Mouse (Mus musculus): Measurements from ENCODE around the gene Btla. TPM values are rescaled to one million over a fixed set of nuclear protein-coding genes. Genes with fewer than 3 reads are reported as not detected.

The Btla gene
- polyA plus RNA-seq, 1 experiment: 1.8 TPM

DNA sequence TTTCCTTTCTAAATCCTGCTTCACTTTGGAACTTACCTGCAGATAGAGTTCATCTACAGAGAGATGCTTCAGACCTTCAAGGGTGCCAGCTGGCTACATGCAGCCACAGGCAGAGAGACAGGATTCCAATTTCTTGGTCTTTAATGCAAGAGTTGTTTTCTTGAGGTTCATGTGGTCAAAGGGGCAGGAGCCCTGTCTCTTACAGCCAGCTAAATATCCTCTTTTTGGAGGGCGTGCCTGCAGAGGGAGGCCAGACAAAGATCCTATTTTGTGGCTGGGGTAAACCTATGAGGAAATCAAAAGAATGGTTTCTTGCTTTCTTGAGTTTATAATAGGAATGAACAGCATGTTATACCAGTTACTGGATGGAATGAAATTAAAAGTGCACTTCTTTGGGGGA is 33.5 kb downstream of the Btla start:
- DNase-seq: no peak
- no peak overlapping the region for H3K4me3 ChIP-seq (ENCODE audit: insufficient read depth, low read depth, low read length)
- WGBS: 71% methylated on average over 1 of the region's 1 CpGs
- no peaks in the 10 kb centered on the region for H3K4me1 ChIP-seq (ENCODE audit: control insufficient read depth, insufficient read depth, low read length)
- H3K36me3 ChIP-seq (ENCODE audit: control insufficient read depth, insufficient read depth, low read length): no peaks in the 10 kb centered on the region
- no peaks in the 10 kb centered on the region for H3K27me3 ChIP-seq (replicated peaks; ENCODE audit: control insufficient read depth, insufficient read depth, low read length)
- peak overlapping the region; percentile 71 for H3K27ac ChIP-seq (ENCODE audit: insufficient read depth, low read depth, low read length)
- TF ChIP-seq POLR2A (IDR thresholded peaks at IDR 0.05; ENCODE audit: low read depth, low read length) (no peak), CTCF (conservative IDR thresholded peaks at IDR 0.05; ENCODE audit: insufficient read depth, insufficient read length, low read depth, low read length) (no peak)

DNA sequence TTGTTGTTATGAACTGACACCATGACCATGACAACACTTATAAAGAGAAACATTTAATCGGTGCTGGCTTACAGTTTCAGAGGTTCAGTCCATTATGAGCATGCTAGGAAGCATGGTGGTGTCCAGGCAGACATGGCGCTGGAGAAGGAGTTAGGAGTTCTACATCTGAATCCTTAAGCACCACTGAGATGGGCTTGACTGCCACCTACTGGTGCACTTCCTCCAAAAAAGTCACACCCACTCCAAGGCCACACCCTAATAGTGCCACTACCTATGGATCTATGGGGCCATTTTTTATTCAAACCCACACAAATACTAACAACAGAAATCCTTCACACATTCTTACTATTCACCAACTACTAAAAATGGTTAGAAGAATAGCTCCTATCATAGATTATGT is 35.5 kb downstream of the Btla start:
- no peak overlapping the region for H3K4me3 ChIP-seq (ENCODE audit: insufficient read depth, low read depth, low read length)
- WGBS: 93% methylated on average over 2 of the region's 2 CpGs
- no peaks in the 10 kb centered on the region for H3K36me3 ChIP-seq (ENCODE audit: control insufficient read depth, insufficient read depth, low read length)
- no peak for DNase-seq
- H3K27ac ChIP-seq (ENCODE audit: insufficient read depth, low read depth, low read length): no peak overlapping the region
- no peaks in the 10 kb centered on the region for H3K4me1 ChIP-seq (ENCODE audit: control insufficient read depth, insufficient read depth, low read length)
- no peaks in the 10 kb centered on the region for H3K27me3 ChIP-seq (replicated peaks; ENCODE audit: control insufficient read depth, insufficient read depth, low read length)
- TF ChIP-seq POLR2A (IDR thresholded peaks at IDR 0.05; ENCODE audit: low read depth, low read length): no peak
- no peak for TF ChIP-seq CTCF (conservative IDR thresholded peaks at IDR 0.05; ENCODE audit: insufficient read depth, insufficient read length, low read depth, low read length)

DNA sequence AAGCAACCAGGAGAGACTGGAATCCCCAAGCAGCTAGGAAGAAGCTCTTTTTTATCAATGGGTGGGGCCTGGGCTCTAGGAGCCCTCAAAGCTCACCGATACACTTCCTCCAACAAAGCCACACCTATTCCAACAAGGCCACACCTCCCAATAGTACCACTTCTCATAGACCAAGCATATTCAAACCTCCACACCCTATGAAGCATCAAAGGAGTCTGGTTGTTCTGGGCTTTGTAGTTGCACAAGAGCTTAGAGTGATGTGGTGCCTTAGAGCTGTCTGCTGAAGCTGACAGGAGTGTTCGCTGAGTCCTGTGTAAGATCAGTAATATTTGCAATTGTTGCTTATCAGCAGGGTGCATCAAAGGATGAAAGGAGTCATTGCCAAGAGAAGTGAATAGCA is 37.2 kb downstream of the Btla start:
- Histone ChIP-seq H3K27ac (ENCODE audit: insufficient read depth, low read depth, low read length) (no peak overlapping the region), H3K36me3 (ENCODE audit: control insufficient read depth, insufficient read depth, low read length) (no peaks in the 10 kb centered on the region), H3K4me3 (ENCODE audit: insufficient read depth, low read depth, low read length) (no peak overlapping the region), H3K4me1 (ENCODE audit: control insufficient read depth, insufficient read depth, low read length) (no peaks in the 10 kb centered on the region), H3K27me3 (replicated peaks; ENCODE audit: control insufficient read depth, insufficient read depth, low read length) (no peaks in the 10 kb centered on the region)
- 84% methylated on average over 2 of the region's 2 CpGs for WGBS
- DNase-seq: no peak
- TF ChIP-seq POLR2A (IDR thresholded peaks at IDR 0.05; ENCODE audit: low read depth, low read length) (no peak), CTCF (conservative IDR thresholded peaks at IDR 0.05; ENCODE audit: insufficient read depth, insufficient read length, low read depth, low read length) (no peak)

DNA sequence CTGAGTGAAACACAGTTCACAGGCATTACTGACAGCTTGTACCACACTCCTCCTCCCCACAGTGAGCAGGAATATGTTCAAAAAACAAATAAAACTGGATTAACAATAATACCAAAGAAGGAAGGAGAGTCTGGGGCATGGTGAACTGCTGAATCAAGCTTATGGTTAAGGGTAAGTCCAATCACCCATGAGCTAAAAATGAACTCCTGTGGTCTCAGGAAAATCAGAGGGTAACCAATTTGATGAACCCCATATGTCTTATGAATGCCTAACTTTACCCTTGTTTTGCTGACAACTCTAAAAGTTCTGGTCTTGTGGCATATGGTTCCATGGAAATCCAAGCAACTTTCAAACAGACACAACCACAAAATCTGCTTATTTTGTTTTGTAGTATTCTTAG is 37.9 kb downstream of the Btla start:
- no peak for DNase-seq
- H3K4me1 ChIP-seq (ENCODE audit: control insufficient read depth, insufficient read depth, low read length): no peaks in the 10 kb centered on the region
- TF ChIP-seq CTCF (conservative IDR thresholded peaks at IDR 0.05; ENCODE audit: insufficient read depth, insufficient read length, low read depth, low read length): no peak
- TF ChIP-seq POLR2A (IDR thresholded peaks at IDR 0.05; ENCODE audit: low read depth, low read length): no peak
- no peaks in the 10 kb centered on the region for H3K27me3 ChIP-seq (replicated peaks; ENCODE audit: control insufficient read depth, insufficient read depth, low read length)
- no peaks in the 10 kb centered on the region for H3K36me3 ChIP-seq (ENCODE audit: control insufficient read depth, insufficient read depth, low read length)
- no peak overlapping the region for H3K27ac ChIP-seq (ENCODE audit: insufficient read depth, low read depth, low read length)
- H3K4me3 ChIP-seq (ENCODE audit: insufficient read depth, low read depth, low read length): no peak overlapping the region

DNA sequence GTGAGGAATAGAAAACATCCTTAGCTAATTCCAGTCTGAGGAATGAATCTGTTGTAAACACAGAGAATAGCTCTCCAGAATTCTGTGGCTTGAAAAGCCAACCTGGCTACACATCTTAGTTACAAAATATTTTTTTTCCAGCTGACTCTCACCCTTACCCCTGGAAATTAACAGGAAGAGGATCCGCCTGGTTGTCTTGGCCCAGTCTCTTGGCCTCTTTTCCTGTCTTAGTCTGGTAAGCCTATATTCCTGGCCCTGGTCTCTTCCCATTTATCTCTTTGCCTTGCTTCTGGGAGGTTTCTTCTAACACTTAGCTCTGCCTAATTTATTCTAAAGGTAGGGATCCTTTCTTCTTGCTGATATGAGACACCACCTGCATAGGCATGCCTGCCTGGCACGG is 45.8 kb downstream of the Btla start:
- H3K4me3 ChIP-seq (ENCODE audit: insufficient read depth, low read depth, low read length): no peak overlapping the region
- H3K4me1 ChIP-seq (ENCODE audit: control insufficient read depth, insufficient read depth, low read length): no peaks in the 10 kb centered on the region
- DNase-seq: peak; percentile 42
- H3K27me3 ChIP-seq (replicated peaks; ENCODE audit: control insufficient read depth, insufficient read depth, low read length): no peaks in the 10 kb centered on the region
- no peak for TF ChIP-seq CTCF (conservative IDR thresholded peaks at IDR 0.05; ENCODE audit: insufficient read depth, insufficient read length, low read depth, low read length)
- no peak for TF ChIP-seq POLR2A (IDR thresholded peaks at IDR 0.05; ENCODE audit: low read depth, low read length)
- 47% methylated on average over 2 of the region's 2 CpGs for WGBS
- peak overlapping the region; percentile 50; the same call in 1 of the 2 replicates for H3K27ac ChIP-seq (ENCODE audit: insufficient read depth, low read depth, low read length)
- no peaks in the 10 kb centered on the region for H3K36me3 ChIP-seq (ENCODE audit: control insufficient read depth, insufficient read depth, low read length)

DNA sequence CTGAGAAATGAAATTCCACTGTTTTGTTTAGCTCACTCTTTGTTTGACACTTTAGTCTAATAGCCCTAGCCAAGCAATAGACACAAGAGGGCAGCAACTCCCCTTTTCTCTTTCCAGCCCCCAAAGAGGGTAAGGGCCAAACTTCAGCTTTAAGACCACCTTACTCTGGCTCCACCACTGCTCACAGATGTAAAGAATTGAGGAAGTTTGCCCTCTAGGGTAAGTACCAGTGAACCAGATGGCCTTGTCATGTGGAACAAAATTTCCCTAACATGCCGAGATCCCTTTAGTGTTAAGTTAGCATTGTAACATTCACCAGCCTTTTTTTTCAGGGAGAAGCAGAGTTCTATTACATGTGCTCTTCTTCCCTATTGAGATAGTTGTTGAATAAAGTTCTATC is 59.0 kb downstream of the Btla start:
- Histone ChIP-seq H3K4me3 (ENCODE audit: insufficient read depth, low read depth, low read length) (no peak overlapping the region), H3K36me3 (ENCODE audit: control insufficient read depth, insufficient read depth, low read length) (no peaks in the 10 kb centered on the region), H3K27ac (ENCODE audit: insufficient read depth, low read depth, low read length) (no peak overlapping the region), H3K4me1 (ENCODE audit: control insufficient read depth, insufficient read depth, low read length) (no peaks in the 10 kb centered on the region; the same call in 1 of the 2 replicates), H3K27me3 (replicated peaks; ENCODE audit: control insufficient read depth, insufficient read depth, low read length) (no peaks in the 10 kb centered on the region)
- TF ChIP-seq CTCF (conservative IDR thresholded peaks at IDR 0.05; ENCODE audit: insufficient read depth, insufficient read length, low read depth, low read length): no peak
- DNase-seq: peak; percentile 24
- 60% methylated on average over 1 of the region's 1 CpGs for WGBS

DNA sequence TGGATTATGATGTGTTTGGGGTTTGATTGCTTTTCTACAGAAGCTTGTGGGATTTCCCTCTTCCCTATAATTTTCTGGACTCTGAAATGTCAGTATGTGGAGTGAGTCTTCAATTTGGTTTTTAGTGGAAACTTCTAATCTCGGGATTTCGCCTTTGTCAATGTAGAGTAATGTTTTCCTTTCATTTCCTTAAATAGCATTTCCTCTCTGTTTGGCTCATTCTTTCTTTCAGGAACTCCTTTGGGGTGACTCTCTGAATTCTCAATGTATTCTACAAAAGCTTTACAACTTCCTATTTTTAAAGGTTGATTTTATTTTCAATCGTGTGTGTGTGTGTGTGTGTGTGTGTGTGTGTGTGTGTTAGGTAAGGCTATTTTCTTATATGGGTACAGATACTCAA is 73.7 kb downstream of the Btla start:
- H3K4me1 ChIP-seq (ENCODE audit: control insufficient read depth, insufficient read depth, low read length): no peaks in the 10 kb centered on the region
- DNase-seq: no peak
- H3K27me3 ChIP-seq (replicated peaks; ENCODE audit: control insufficient read depth, insufficient read depth, low read length): no peaks in the 10 kb centered on the region
- no peak for TF ChIP-seq CTCF (conservative IDR thresholded peaks at IDR 0.05; ENCODE audit: insufficient read depth, insufficient read length, low read depth, low read length)
- no peak for TF ChIP-seq POLR2A (IDR thresholded peaks at IDR 0.05; ENCODE audit: low read depth, low read length)
- no peaks in the 10 kb centered on the region for H3K36me3 ChIP-seq (ENCODE audit: control insufficient read depth, insufficient read depth, low read length)
- H3K27ac ChIP-seq (ENCODE audit: insufficient read depth, low read depth, low read length): no peak overlapping the region
- WGBS: 59% methylated on average over 3 of the region's 3 CpGs
- H3K4me3 ChIP-seq (ENCODE audit: insufficient read depth, low read depth, low read length): no peak overlapping the region

Other genes with a start within 250 kb of the Btla start
- gene Ccdc80, start 130.9 kb upstream of the Btla start, polyA plus RNA-seq (2012; rRNA removed): 7.6 and 10.4 TPM in 2 replicates
- 23.1 and 24.9 TPM in 2 replicates for gene Slc35a5, start 65.6 kb upstream of the Btla start, polyA plus RNA-seq (2012; rRNA removed)
- 17.4 and 18.1 TPM in 2 replicates for gene Atg3, start 65.5 kb upstream of the Btla start, polyA plus RNA-seq (2012; rRNA removed)
- 54.5 and 72.9 TPM in 2 replicates for gene Cd200, start 184.7 kb downstream of the Btla start, polyA plus RNA-seq (2012; rRNA removed)